Mouse (Mus musculus) kidney, adult 8-10 months (tissue): ENCODE measurements around the gene Zfp618.

Experiments used
- DNase-seq, 2 experiments: peaks; one replicate each; pipeline ENCODE4 v3.0.0; 2022

Gene Zfp618

GRCm38 (mm10) chr4:62965497-62966302 is at the start of gene Zfp618:
Zfp618 (plus strand) TSS chr4:62965573.
- no peak for DNase-seq

GRCm38 (mm10) chr4:62917056-62917455 is 48.3 kb upstream of the Zfp618 start:
- no peak for DNase-seq

- peak in 1 of 2 experiments; percentile 7 for DNase-seq
Measured at GRCm38 (mm10) chr4:62933798-62934197, 31.6 kb upstream of the Zfp618 start.

GRCm38 (mm10) chr4:62935589-62936218 is 29.7 kb upstream of the Zfp618 start:
- DNase-seq = no peak

GRCm38 (mm10) chr4:62941961-62942892 is 23.1 kb upstream of the Zfp618 start:
- DNase-seq = no peak

GRCm38 (mm10) chr4:62944326-62944879 is 21.0 kb upstream of the Zfp618 start:
- DNase-seq = peak; percentile 22 to 55

GRCm38 (mm10) chr4:62963806-62964205 is 1.6 kb upstream of the Zfp618 start:
- DNase-seq = no peak

GRCm38 (mm10) chr4:62964844-62965496 is 403 bp upstream of the Zfp618 start:
- no peak for DNase-seq

GRCm38 (mm10) chr4:62969526-62969925 is 4.2 kb downstream of the Zfp618 start:
- DNase-seq = no peak

- no peak for DNase-seq
Measured at GRCm38 (mm10) chr4:62971991-62972390, 6.6 kb downstream of the Zfp618 start.

GRCm38 (mm10) chr4:62973086-62973485 is 7.7 kb downstream of the Zfp618 start:
- no peak for DNase-seq

- DNase-seq = no peak
Measured at GRCm38 (mm10) chr4:62974901-62975300, 9.5 kb downstream of the Zfp618 start.

GRCm38 (mm10) chr4:62975541-62975940 is 10.2 kb downstream of the Zfp618 start:
- DNase-seq = no peak

- peak; percentile 74 to 78 for DNase-seq
Measured at GRCm38 (mm10) chr4:62977454-62977853, 12.1 kb downstream of the Zfp618 start.

- no peak for DNase-seq
Measured at GRCm38 (mm10) chr4:62978501-62978911, 13.1 kb downstream of the Zfp618 start.

GRCm38 (mm10) chr4:62981572-62981971 is 16.2 kb downstream of the Zfp618 start:
- DNase-seq = no peak

GRCm38 (mm10) chr4:62983556-62983955 is 18.2 kb downstream of the Zfp618 start:
- no peak for DNase-seq

GRCm38 (mm10) chr4:62991336-62991735 is 26.0 kb downstream of the Zfp618 start:
- no peak for DNase-seq

- no peak for DNase-seq
Measured at GRCm38 (mm10) chr4:62993190-62993589, 27.8 kb downstream of the Zfp618 start.

- DNase-seq = no peak
Measured at GRCm38 (mm10) chr4:62997606-62998005, 32.2 kb downstream of the Zfp618 start.

GRCm38 (mm10) chr4:62998431-62998835 is 33.1 kb downstream of the Zfp618 start:
- peak; percentile 36 to 43 for DNase-seq

- no peak for DNase-seq
Measured at GRCm38 (mm10) chr4:62998908-62999307, 33.5 kb downstream of the Zfp618 start.
